Mouse (Mus musculus) frontal cortex, postnatal 14 days (tissue): Measurements from ENCODE around the gene Best1.

ENCODE experiments used
- DNase-seq, 2 experiments: peaks; one replicate each; pipeline ENCODE4 v3.0.0; 2022; ENCODE audit warnings: low spot score in 2 of 2

Best1 gene

DNA sequence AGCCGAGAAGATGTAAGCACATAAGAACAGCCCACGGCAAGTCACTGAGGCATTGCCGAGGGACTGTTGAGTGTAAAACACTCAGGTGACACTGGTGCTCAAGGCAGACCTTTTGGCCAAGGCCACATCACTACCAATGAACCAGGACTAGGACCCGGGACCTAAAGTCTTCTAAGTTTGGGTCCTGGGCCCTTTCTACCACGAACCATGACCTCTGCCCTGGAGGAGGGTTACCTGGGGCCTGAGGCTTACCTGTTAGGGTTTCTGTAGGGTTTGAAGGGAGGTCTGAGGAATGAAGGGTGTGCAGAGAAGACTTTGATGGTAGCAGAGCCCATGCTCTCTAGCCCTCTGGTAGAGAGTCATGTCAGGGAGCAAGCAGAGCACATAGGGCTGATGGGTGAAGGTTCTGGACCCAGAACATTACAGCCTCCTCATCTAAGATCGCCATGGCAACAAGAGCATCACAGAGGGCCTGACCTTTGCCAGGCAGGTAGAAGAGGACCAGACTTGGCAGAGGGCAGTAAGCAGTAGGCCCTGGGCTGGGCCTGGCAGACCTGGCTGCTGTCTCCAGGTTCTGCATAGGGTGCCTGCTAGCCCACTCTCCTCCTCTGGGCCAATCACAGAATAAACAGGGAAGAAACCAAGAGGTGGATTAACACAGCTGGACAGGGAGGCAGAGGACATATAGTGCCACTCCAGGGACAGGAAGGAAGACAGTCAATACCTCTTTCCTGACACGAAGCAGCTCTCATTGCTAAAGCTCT is at the start of gene Best1, which contains the start of gene Rab3il1:
TSS of gene Best1 (minus strand) at position 428 of the 764 bp plus-strand sequence.
TSS of gene Rab3il1 (plus strand) at position 464 of the 764 bp plus-strand sequence.
- no peak for DNase-seq

DNA sequence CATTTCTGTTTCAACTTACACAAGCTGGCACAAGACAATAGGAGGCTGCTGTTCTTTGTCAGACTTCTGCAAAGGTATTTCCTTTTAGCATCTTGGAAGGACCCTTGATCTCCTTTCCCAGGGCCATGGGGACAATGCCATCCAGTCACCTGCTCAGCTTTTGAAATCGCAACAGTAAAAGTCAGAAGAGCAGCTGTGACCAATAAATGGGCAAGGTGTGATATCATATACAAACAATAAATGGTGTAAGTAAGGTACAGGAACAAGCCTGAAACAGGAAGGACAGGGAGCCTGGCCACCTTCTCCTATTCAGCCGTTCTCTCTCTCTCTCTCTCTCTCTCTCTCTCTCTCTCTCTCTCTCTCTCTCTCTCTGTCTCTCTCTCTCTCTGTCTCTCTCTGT is 49.0 kb upstream of the Best1 start:
- no peak for DNase-seq

GRCm38 (mm10) chr19:10049533-10049932 is 48.1 kb upstream of the Best1 start:
- DNase-seq: no peak

GRCm38 (mm10) chr19:10046983-10047382 is 45.5 kb upstream of the Best1 start:
- DNase-seq: no peak

DNA sequence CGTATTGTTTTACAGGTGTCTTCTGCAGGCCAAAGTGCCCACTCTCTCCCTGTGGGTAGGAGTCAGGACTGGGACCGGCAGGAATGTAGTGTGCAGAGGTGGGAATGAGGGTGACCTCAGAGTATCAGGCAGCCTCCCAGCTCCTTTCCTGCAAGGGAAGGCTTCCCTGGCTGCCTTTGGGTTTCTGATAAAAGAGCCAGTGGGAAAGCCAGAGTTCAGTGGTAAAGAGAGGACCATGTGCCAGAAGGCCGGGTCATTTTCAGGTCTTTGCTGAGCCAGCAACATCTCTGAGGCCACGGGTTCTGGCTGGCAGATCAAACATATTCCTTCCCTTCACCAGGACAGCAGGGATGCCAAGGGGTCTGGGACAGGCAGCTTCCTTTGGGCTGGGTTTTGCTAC is 44.9 kb upstream of the Best1 start:
- no peak for DNase-seq

DNA sequence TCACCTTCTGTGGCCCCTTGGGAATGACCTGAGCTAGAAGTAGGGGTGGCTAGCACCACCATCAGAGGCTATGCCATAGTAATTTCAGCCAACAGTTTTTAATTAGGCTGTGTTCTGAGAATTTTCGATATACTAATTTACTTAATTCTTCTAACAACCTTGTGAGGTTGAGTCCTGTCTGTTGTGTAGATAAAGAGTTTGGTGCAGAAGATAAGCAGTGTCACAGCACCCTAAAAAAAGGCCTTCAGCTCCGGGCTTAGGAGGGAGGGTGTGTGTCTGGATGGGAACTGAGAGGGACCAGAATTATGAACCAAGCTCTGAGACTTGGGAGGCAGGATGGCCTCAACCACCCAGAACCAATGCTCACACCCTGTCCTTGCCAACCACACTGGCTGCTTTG is 44.3 kb upstream of the Best1 start:
- DNase-seq: no peak

GRCm38 (mm10) chr19:10043643-10044042 is 42.2 kb upstream of the Best1 start:
- DNase-seq: no peak

DNA sequence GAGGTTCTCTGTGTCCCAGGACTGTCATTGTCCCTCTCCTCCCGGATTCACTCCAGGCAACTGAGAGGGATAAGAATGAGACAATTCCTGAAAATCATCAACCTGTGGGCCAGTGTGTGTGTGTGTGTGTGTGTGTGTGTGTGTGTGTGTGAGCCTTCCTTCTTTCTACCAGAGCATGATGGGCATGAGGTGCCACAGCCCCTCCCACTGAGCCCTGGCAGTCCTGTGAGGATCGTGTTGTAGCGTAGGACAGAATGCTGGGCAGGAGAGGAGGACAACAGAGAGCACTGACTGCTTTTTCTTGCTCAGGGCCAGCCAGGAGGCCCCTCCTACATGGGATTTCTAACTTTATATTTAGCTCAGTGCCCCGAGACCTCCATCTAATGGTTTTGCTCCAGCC is 41.4 kb upstream of the Best1 start:
- DNase-seq: no peak

DNA sequence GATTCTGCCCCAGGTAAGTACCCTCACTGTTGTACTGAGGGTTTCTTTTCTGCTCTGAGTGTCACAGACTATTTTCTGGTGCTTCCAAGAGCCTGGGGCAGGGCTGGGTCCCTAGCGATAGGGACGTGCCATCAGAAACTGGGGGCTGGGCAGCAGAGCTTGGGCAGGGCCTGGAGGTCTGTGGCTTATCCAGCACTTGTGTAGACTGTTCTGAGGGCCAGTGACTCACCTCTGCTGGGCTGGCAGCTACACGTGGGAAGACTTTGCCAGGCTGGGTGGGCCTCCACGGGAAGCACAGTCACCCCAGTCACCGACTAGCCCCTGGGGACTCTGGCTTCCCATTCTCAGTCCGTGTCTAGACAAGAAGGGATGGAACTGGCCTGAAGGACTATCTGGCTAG is 40.8 kb upstream of the Best1 start:
- DNase-seq: no peak

DNA sequence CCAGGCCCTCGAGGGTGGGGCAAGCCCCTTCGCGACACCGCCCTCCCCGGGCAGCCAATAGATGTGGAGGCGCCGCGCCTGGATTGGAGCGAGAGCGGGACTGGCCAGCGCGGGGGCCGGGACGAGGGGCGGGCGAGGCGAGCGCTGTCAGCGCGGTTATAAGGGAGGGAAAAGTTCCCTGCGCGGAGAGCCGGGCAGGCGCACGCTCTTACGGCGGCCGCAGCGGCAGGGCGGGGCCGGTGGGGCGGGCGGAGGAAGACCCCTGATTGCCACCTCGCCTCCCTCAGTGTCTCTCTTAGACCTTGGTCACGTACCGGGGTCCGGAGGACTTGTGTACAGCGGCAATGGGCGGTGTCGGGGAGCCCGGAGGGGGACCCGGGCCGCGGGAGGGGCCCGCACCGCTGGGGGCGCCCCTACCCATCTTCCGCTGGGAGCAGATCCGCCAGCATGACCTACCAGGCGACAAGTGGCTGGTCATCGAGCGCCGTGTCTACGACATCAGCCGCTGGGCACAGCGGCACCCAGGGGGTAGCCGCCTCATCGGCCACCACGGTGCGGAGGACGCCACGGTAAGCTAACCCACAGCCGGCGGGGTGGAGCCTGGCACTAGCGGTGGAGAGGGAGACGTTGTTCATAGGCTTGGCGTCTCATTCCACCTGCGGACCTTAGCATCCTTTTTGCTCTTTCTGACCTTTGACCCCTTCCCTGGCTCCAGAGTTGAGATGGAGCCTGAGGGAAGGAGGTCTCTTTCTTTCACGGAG is 40.1 kb upstream of the Best1 start, which contains the start of gene Fads3:
TSS of gene Fads3 (plus strand) at position 182 of the 761 bp plus-strand sequence.
- peak in 1 of 2 experiments; percentile 60 for DNase-seq

DNA sequence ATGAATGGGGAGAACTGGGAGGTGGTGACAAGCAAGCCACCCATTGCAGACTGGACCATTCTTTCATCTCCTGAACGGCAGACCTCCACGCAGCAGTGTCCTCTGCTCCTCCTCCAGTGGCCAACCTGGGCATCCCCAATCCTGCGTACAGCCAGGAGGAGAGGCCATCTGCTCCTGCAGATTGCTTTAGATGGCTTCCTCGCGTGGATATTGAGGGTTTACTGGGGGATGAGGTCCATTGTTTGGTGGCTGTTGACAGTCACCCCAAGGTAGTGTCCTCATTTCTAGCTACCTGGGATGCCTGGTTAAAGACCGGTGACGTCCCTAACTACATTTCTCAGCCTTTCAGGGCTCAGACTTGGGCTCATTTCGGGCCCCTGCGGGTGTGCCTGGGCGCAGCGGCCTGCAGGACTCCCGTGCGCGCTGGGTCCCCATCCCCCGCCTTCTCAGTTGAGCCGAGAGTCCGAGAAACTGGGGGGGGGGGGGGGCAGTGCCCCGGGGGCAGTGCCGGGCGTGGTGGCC is 39.5 kb upstream of the Best1 start:
- DNase-seq: no peak

- DNase-seq: no peak
Measured at GRCm38 (mm10) chr19:10039615-10040014, 38.2 kb upstream of the Best1 start.

DNA sequence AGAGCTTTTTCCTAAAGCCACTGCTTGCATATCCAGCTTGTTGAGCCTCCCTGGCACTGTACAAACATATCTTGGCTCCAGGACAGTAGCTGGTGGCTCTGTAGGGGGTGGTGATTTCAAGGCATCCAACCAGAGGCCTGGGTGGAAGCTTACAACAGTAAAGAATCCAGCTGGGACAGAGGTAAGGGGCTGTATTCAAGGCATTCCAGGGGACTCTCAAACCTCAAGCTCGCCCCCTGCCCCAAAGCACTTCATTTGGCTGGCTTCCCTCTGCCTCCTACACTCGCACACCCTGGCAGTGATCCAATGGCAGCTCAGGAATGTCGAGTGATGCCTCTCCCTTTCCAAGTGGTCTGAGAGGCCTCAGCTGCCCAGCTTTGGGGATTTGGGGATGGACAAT is 37.5 kb upstream of the Best1 start:
- no peak for DNase-seq

DNA sequence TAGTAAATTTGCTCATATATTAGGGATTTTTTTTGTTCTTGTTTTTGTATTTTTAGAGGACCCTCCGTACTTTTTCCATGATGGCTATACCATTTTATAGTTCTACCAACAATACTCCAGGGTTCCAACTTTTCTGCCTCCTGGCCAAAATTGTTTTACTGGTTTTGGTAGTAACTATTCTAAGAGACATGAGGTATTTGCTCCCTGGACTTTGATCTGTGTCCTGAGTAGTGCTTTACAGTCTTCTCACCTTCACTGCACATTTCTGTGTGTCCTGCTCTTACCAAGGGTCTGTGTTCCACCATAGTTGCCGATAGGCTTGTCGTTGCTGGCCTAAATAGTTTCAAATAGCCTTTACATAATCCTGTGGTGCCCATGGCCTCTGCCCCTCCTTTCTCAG is 36.9 kb upstream of the Best1 start:
- DNase-seq: no peak

DNA sequence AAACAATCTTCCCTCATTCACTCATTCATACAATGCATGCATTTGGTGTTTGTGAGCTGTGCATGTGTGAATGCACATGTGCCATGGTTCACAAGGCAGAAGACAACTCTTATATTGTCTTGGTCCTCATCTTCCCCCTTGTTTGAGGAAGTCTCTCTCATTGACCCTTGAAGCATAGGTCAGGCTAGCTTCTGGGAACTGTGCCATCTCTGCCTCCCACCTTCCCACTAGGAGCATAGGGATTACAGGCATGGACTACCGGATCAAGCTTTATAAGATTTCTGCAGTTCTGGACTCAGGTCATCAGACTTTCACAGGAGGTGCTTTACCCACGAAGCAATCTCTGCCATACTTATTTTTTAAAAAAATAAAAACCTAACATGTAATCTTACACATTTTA is 36.1 kb upstream of the Best1 start:
- DNase-seq: no peak

DNA sequence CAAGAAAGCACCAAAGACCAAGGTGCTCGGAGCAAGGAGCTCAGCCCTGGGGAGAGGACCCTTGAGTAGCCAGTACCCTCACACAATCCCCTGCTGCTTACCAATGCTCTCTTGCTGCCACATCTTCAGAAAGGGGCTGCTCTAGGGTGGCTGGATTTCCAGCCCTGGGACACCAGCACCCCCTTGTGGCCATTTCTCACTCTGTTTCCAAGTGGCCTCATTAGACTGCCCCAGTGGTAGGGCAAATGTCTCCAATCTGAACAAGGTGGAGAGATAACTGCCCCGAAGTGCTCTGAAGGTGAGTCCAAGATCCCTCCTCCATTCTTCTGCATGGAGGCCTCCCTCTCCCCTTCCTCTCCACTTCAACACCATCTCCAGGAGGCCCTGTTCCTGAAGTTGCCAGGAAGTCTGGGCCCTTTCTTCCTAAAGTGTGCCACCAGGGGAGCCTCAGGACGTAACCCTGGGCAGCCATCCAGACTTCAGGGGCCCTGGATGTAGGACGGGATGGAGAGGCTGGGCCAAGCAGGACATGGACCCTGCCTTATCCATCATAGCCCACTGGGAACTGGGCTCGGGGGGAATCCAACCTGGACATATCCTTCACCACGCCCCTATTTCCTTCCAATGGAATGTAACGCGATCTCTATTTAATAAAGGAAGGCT is 33.5 kb upstream of the Best1 start:
- DNase-seq: peak in 1 of 2 experiments; percentile 75

DNA sequence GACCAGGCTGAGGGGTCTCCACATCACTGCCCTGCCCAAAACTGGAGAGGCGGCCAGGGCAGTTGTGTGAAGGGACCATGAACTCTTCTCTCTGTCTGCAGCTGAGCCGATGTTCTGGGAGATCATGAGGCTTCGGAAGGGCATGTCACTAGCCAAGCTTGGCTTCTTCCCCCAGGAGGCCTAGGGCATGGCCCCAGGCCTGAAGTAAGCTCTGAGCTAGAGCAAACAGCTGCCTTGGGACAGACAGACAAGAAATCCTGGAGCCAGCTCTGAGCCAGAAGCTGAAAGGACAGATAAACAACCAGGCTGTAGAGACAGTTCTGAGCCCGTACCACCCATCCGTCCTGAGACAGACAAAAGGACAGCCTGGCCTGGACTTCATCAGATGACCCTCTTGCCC is 32.9 kb upstream of the Best1 start:
- DNase-seq: no peak

GRCm38 (mm10) chr19:10033211-10033973 is 32.0 kb upstream of the Best1 start:
- peak in 1 of 2 experiments; percentile 60 for DNase-seq

DNA sequence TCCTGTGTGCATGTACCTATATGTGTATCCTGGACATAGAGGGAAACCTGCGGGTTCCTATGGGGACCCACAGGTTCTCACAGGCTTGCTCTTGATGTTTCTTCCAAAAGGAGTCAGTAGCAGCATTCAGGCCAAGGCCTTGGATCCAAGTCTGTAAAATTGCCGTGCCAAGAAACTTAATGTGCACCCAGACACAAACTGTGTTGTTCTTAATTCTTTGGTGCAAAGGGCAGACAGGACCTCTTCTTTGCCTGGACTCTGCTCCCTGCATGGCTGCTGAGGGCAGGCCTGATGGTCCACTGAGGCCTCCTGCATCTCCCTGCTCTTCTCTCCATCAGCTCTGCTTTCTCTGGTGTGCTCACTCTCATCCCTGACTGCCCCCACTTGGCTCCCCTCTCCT is 28.3 kb upstream of the Best1 start:
- no peak for DNase-seq

- no peak for DNase-seq
Measured at GRCm38 (mm10) chr19:10025169-10025875, 23.9 kb upstream of the Best1 start.

DNA sequence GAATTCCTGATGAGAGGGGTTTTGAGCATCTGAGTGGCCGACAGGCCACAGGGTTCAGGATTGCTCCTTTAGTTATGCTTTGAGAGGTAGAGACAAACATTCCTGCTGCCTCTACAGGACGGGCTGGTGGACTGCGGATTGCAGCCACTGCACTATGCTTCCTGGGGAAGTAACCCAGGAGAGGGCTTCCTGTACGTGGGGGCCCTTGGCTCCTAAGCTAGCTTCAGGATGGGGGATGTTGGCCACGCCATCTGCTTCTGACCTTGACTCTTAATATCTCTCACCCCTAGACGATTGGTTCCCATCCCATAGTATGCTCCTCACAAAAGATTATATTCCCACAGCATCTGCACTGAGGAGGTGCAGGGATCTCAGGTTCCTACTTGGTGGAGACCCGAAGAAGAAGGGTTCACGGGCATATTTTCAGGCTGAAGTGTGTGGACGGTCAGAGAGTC is 21.9 kb upstream of the Best1 start:
- DNase-seq: no peak
